Mouse (Mus musculus) CH12.LX (cell line): ENCODE results near the gene Ankrd27.
"Not testable (repeated sequence)": the region's sequence is repeated elsewhere in the genome, so short reads cannot be mapped to it uniquely, and the experiment has no call there.

Experiments used
- CTCF ChIP-seq, 2 experiments: IDR thresholded peaks in 1 of 2; conservative IDR thresholded peaks in 1 of 2; 2 replicates each; pipeline ENCODE4 v1.5.1; 2011 to 2012; ENCODE audit warnings: low read depth in 2 of 2, low read length in 2 of 2, improper control_type of control experiment in 1 of 2, inconsistent platforms in 1 of 2, mild to moderate bottlenecking in 1 of 2, moderate library complexity in 1 of 2
- EP300 ChIP-seq: IDR thresholded peaks from 2 replicates; pipeline ENCODE4 v1.6.1; 2011; ENCODE audit warnings: low read length, improper control_type of control experiment
- ZKSCAN1 ChIP-seq: IDR thresholded peaks from 2 replicates; pipeline ENCODE4 v1.6.1; 2012; ENCODE audit warnings: low read depth, inconsistent platforms, low read length, improper control_type of control experiment, borderline replicate concordance

GRCm38 (mm10) chr7:35564872-35565271 lies 21.2 kb upstream of the Ankrd27 start:
- not testable (repeated sequence) for TF ChIP-seq ZKSCAN1; CTCF (conservative IDR thresholded peaks at IDR 0.05 in 1 of 2, IDR thresholded peaks at IDR 0.05 in 1 of 2; ENCODE audit: low read depth in 2 of 2, low read length in 2 of 2); EP300
